8 mouse cellular contexts compared by ENCODE assay signal in the genomic region with DNA sequence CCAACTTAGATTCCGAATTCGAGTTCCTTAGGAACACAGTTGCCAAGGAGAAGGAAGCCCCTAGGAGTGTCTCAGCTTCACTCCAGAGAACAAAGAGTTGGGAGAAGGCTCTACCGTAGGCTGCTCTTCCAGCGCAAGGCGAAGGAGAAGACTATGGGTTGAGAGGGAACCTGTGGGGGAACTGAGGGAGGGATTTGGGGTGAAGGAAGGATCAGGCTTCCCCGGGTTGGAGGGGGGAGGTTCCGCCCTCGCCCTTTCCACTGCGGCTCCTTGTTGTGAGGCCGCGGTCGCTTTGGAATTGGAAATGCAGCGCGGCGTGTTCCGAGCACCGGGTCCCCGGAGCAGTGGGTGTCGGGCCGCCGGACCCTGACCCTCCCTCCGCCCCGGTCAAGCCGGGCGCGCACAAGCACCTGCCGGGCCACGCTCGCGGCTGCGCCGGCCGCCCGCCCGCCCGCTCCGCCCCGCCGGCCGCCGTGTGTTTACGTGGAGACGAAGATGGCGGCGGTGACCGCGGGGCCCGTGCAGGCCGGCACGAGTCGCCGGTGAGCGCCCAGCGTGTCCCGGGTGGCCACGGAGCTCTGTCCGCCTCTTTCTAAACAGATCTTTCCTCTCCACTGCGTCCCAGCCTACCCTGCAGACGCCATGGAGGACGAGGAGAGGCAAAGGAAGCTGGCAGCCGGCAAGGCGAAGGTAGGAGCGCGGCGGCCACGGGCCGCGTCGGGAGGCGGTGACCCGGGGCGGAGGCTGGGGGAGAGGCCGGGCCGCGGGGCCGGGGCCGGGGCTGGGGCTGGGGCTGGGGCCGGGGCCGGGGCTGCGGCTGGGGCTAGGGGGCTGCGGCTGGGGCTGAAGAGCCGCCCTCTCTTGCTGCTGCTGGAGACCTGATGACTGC. TPM values are rescaled to one million over a fixed set of nuclear protein-coding genes. Genes with fewer than 3 reads are reported as not detected.
DNase-seq lines count a peak whose midpoint lies in the region; ATAC-seq and TF ChIP-seq lines count a peak whose summit lies in the region.

A gene (plus strand): TSS at position 254 of the 889 bp plus-strand sequence.

- TF ChIP-seq EP300 in stomach, postnatal 0 days (optimal IDR thresholded peaks at IDR 0.05): no peak

- H3K27ac ChIP-seq in heart, embryonic 15.5 days: peak within 1 kb of the TSS; percentile 89
- H3K27ac ChIP-seq in liver, embryonic 15.5 days (replicated peaks): peak within 1 kb of the TSS; percentile 74
- H3K27ac ChIP-seq in neural tube, embryonic 12.5 days: peak within 1 kb of the TSS; percentile 90
- H3K27ac ChIP-seq in stomach, postnatal 0 days (replicated peaks): peak within 1 kb of the TSS; percentile 92

- H3K4me3 ChIP-seq in heart, embryonic 15.5 days: peak within 1 kb of the TSS; percentile 96
- peak within 1 kb of the TSS; percentile 91 for H3K4me3 ChIP-seq in liver, embryonic 15.5 days (replicated peaks)
- H3K4me3 ChIP-seq in neural tube, embryonic 12.5 days: peak within 1 kb of the TSS; percentile 91
- H3K4me3 ChIP-seq in stomach, postnatal 0 days (ENCODE audit: low read depth, low read length): peak within 1 kb of the TSS; percentile 82

- peak within 1 kb of the TSS; percentile 92 for H3K9ac ChIP-seq in heart, embryonic 15.5 days
- H3K9ac ChIP-seq in liver, embryonic 15.5 days: peak within 1 kb of the TSS; percentile 85
- peak within 1 kb of the TSS; percentile 100 for H3K9ac ChIP-seq in neural tube, embryonic 12.5 days
- peak within 1 kb of the TSS; percentile 84 for H3K9ac ChIP-seq in stomach, postnatal 0 days (ENCODE audit: low read length)

- ATAC-seq in heart, embryonic 15.5 days (replicated peaks; ENCODE audit: insufficient number of reproducible peaks, insufficient read depth, low FRiP score, low read depth): peak; percentile 89
- peak; percentile 89 for ATAC-seq in liver, embryonic 15.5 days (ENCODE audit: insufficient read depth)
- ATAC-seq in neural tube, embryonic 12.5 days (ENCODE audit: low FRiP score, low read depth): peak; percentile 88
- peak; percentile 92 for ATAC-seq in stomach, postnatal 0 days (ENCODE audit: low FRiP score, low TSS enrichment)

- TF ChIP-seq CTCF in stomach, postnatal 0 days (IDR thresholded peaks at IDR 0.05; ENCODE audit: low read depth): no peak

- H3K4me1 ChIP-seq in heart, embryonic 15.5 days (replicated peaks): peaks cover 19% of the 10 kb centered on the region
- peaks cover 23% of the 10 kb centered on the region for H3K4me1 ChIP-seq in liver, embryonic 15.5 days (replicated peaks)
- H3K4me1 ChIP-seq in neural tube, embryonic 12.5 days: peaks cover 22% of the 10 kb centered on the region
- no peaks in the 10 kb centered on the region for H3K4me1 ChIP-seq in stomach, postnatal 0 days (replicated peaks; ENCODE audit: control insufficient read depth, insufficient read depth)

- H3K27me3 ChIP-seq in heart, embryonic 15.5 days: no peaks in the 10 kb centered on the region
- H3K27me3 ChIP-seq in liver, embryonic 15.5 days: no peaks in the 10 kb centered on the region
- H3K27me3 ChIP-seq in neural tube, embryonic 12.5 days (replicated peaks): no peaks in the 10 kb centered on the region
- no peaks in the 10 kb centered on the region for H3K27me3 ChIP-seq in stomach, postnatal 0 days (ENCODE audit: control insufficient read depth, insufficient read depth, low read length)

- under 1% methylated on average over 67 of the region's 82 CpGs for WGBS in heart, embryonic 15.5 days
- WGBS in liver, embryonic 15.5 days (ENCODE audit: insufficient replicate concordance): under 1% methylated on average over 79 of the region's 82 CpGs
- WGBS in neural tube, embryonic 12.5 days: 1% methylated on average over 62 of the region's 82 CpGs
- WGBS in stomach, postnatal 0 days: under 1% methylated on average over 64 of the region's 82 CpGs

- H3K36me3 ChIP-seq in heart, embryonic 15.5 days: no peaks in the 10 kb centered on the region
- H3K36me3 ChIP-seq in liver, embryonic 15.5 days (replicated peaks): no peaks in the 10 kb centered on the region
- H3K36me3 ChIP-seq in neural tube, embryonic 12.5 days: no peaks in the 10 kb centered on the region
- no peaks in the 10 kb centered on the region for H3K36me3 ChIP-seq in stomach, postnatal 0 days (ENCODE audit: control insufficient read depth, insufficient read depth, low read length)

- no peaks in the 10 kb centered on the region for H3K9me3 ChIP-seq in heart, embryonic 15.5 days (replicated peaks)
- no peaks in the 10 kb centered on the region for H3K9me3 ChIP-seq in liver, embryonic 15.5 days (replicated peaks)
- H3K9me3 ChIP-seq in neural tube, embryonic 12.5 days: no peaks in the 10 kb centered on the region
- H3K9me3 ChIP-seq in stomach, postnatal 0 days (ENCODE audit: control insufficient read depth, low read length): no peaks in the 10 kb centered on the region

- peak within 1 kb of the TSS; percentile 67 for H3K4me2 ChIP-seq in heart, embryonic 15.5 days
- peak within 1 kb of the TSS; percentile 87 for H3K4me2 ChIP-seq in liver, embryonic 15.5 days
- H3K4me2 ChIP-seq in neural tube, embryonic 12.5 days (replicated peaks): peak within 1 kb of the TSS; percentile 63
- H3K4me2 ChIP-seq in stomach, postnatal 0 days (replicated peaks; ENCODE audit: low read depth): peak within 1 kb of the TSS; percentile 85

- peak; percentile 36 to 45 for DNase-seq in CD8-positive naive resting alpha-beta T cell, adult 2 months (ENCODE audit: low read depth in 2 of 2, low spot score in 2 of 2)
- DNase-seq in c-Kit-negative CD71-positive TER-119-positive erythroid progenitor cells, embryonic 14.5 days (ENCODE audit: low read depth, low spot score): peak; percentile 36
- peak; percentile 4 for DNase-seq in fibroblast of lung, adult 2 months (ENCODE audit: low read depth)
- DNase-seq in kidney, postnatal 25 days: peak; percentile 76 to 87
- peak; percentile 80 for DNase-seq in stomach, postnatal 0 days (ENCODE audit: low spot score)

RNA-seq across cellular contexts. Expression of the gene that starts here (rescaled TPM):
- polyA plus RNA-seq in heart, embryonic 15.5 days (2015; fragmentation: Nextera tagmentation; extraction: Ambion mirVana): 82.3 and 102 TPM in 2 replicates
- polyA plus RNA-seq in liver, embryonic 15.5 days (2015; fragmentation: Nextera tagmentation; extraction: Ambion mirVana): 23.3 and 24.5 TPM in 2 replicates
- 280 and 299 TPM in 2 replicates for polyA plus RNA-seq in neural tube, embryonic 12.5 days (2016; fragmentation: Nextera tagmentation; extraction: Ambion mirVana)
- 103 and 104 TPM in 2 replicates for polyA plus RNA-seq in stomach, postnatal 0 days (2015; fragmentation: Nextera tagmentation; extraction: Ambion mirVana)

Comparison
In these comparisons a context has a peak if more than half of its experiments do, and no peak if none do; other contexts are left out.
1. Peak in every context shown above with its lines: DNase-seq, ATAC-seq, H3K4me3 ChIP-seq and H3K27ac ChIP-seq.
2. DNase-seq: peak in every context shown above with its lines; median percentile 82 in kidney, postnatal 25 days; 80 in stomach, postnatal 0 days; 40 in CD8-positive naive resting alpha-beta T cell, adult 2 months; 36 in c-Kit-negative CD71-positive TER-119-positive erythroid progenitor cells, embryonic 14.5 days; 4 in fibroblast of lung, adult 2 months.